Mouse (Mus musculus): Measurements from ENCODE around the gene Bpi. TPM values are rescaled to one million over a fixed set of nuclear protein-coding genes. Genes with fewer than 3 reads are reported as not detected.

Bpi gene
- polyA plus RNA-seq, 1 experiment from 2014 or later, result not detected

GRCm38 (mm10) chr2:158250558-158250957 lies 7.3 kb upstream of the Bpi start:
- Histone ChIP-seq H3K27me3 (ENCODE audit: insufficient read depth, low read length) (no peaks in the 10 kb centered on the region), H3K4me1 (ENCODE audit: insufficient read depth) (0 out of 2 replicates have a peak, but pooled peaks cover 3% of the 10 kb centered on the region), H3K36me3 (ENCODE audit: insufficient read depth) (no peaks in the 10 kb centered on the region), H3K9me3 (ENCODE audit: low read depth, low read length) (no peaks in the 10 kb centered on the region), H3K9ac (no peak overlapping the region), H3K4me2 (no peak overlapping the region), H3K27ac (ENCODE audit: low read depth) (no peak overlapping the region), H3K4me3 (ENCODE audit: low read depth, low read length) (no peak overlapping the region)
- 65% methylated on average over 4 of the region's 4 CpGs for WGBS
- no peak for DNase-seq
- no peak for TF ChIP-seq CTCF (IDR thresholded peaks at IDR 0.05; ENCODE audit: low read depth)
- no peak for ATAC-seq (ENCODE audit: insufficient read depth)

- Histone ChIP-seq H3K4me2 (no peak overlapping the region), H3K9ac (no peak overlapping the region), H3K9me3 (ENCODE audit: low read depth, low read length) (no peaks in the 10 kb centered on the region), H3K27ac (ENCODE audit: low read depth) (no peak overlapping the region), H3K4me3 (ENCODE audit: low read depth, low read length) (no peak overlapping the region), H3K27me3 (ENCODE audit: insufficient read depth, low read length) (no peaks in the 10 kb centered on the region), H3K4me1 (ENCODE audit: insufficient read depth) (peaks cover 11% of the 10 kb centered on the region), H3K36me3 (ENCODE audit: insufficient read depth) (no peaks in the 10 kb centered on the region)
- DNase-seq, result no peak
- no peak for ATAC-seq (ENCODE audit: insufficient read depth)
- 71% methylated on average over 5 of the region's 5 CpGs for WGBS
- no peak for TF ChIP-seq CTCF (IDR thresholded peaks at IDR 0.05; ENCODE audit: low read depth)
Measured at GRCm38 (mm10) chr2:158253806-158254205, 4.1 kb upstream of the Bpi start.

- Histone ChIP-seq H3K36me3 (ENCODE audit: insufficient read depth) (no peaks in the 10 kb centered on the region), H3K27ac (ENCODE audit: low read depth) (peak overlapping the region; percentile 42; the same call in 1 of the 2 replicates), H3K4me3 (ENCODE audit: low read depth, low read length) (no peak overlapping the region), H3K9me3 (ENCODE audit: low read depth, low read length) (no peaks in the 10 kb centered on the region), H3K27me3 (ENCODE audit: insufficient read depth, low read length) (no peaks in the 10 kb centered on the region), H3K4me2 (peak overlapping the region; percentile 11; the same call in 1 of the 2 replicates), H3K9ac (no peak overlapping the region), H3K4me1 (ENCODE audit: insufficient read depth) (peaks cover 11% of the 10 kb centered on the region)
- WGBS, result 7% methylated on average over 5 of the region's 5 CpGs
- TF ChIP-seq CTCF (IDR thresholded peaks at IDR 0.05; ENCODE audit: low read depth), result no peak
- peak; percentile 64 for ATAC-seq (ENCODE audit: insufficient read depth)
- peak; percentile 67 for DNase-seq
Measured at GRCm38 (mm10) chr2:158256894-158257293, 1.0 kb upstream of the Bpi start.

GRCm38 (mm10) chr2:158258781-158259180 lies 887 bp downstream of the Bpi start:
- H3K36me3 ChIP-seq (ENCODE audit: insufficient read depth), result no peaks in the 10 kb centered on the region
- H3K4me1 ChIP-seq (ENCODE audit: insufficient read depth), result peaks cover 11% of the 10 kb centered on the region
- no peaks in the 10 kb centered on the region for H3K9me3 ChIP-seq (ENCODE audit: low read depth, low read length)
- no peak overlapping the region for H3K4me3 ChIP-seq (ENCODE audit: low read depth, low read length)
- no peaks in the 10 kb centered on the region for H3K27me3 ChIP-seq (ENCODE audit: insufficient read depth, low read length)
- 12% methylated on average over 12 of the region's 12 CpGs for WGBS
- H3K27ac ChIP-seq (ENCODE audit: low read depth), result no peak overlapping the region
- peak; percentile 88 for DNase-seq
- H3K9ac ChIP-seq, result no peak overlapping the region
- H3K4me2 ChIP-seq, result peak overlapping the region; percentile 33; the same call in 1 of the 2 replicates
- peak; percentile 64; the same call in 1 of the 2 replicates for ATAC-seq (ENCODE audit: insufficient read depth)
- peak; percentile 88 for TF ChIP-seq CTCF (IDR thresholded peaks at IDR 0.05; ENCODE audit: low read depth)

GRCm38 (mm10) chr2:158259498-158259897 lies 1.6 kb downstream of the Bpi start:
- H3K36me3 ChIP-seq (ENCODE audit: insufficient read depth), result no peaks in the 10 kb centered on the region
- H3K4me1 ChIP-seq (ENCODE audit: insufficient read depth), result peaks cover 11% of the 10 kb centered on the region
- H3K9me3 ChIP-seq (ENCODE audit: low read depth, low read length), result no peaks in the 10 kb centered on the region
- H3K4me2 ChIP-seq, result no peak overlapping the region
- H3K9ac ChIP-seq, result no peak overlapping the region
- 70% methylated on average over 8 of the region's 8 CpGs for WGBS
- no peak for ATAC-seq (ENCODE audit: insufficient read depth)
- H3K4me3 ChIP-seq (ENCODE audit: low read depth, low read length), result no peak overlapping the region
- H3K27me3 ChIP-seq (ENCODE audit: insufficient read depth, low read length), result no peaks in the 10 kb centered on the region
- no peak for DNase-seq
- H3K27ac ChIP-seq (ENCODE audit: low read depth), result no peak overlapping the region
- no peak for TF ChIP-seq CTCF (IDR thresholded peaks at IDR 0.05; ENCODE audit: low read depth)

- DNase-seq (no peak), ATAC-seq (ENCODE audit: insufficient read depth) (no peak)
- no peak overlapping the region for H3K9ac ChIP-seq
- H3K4me3 ChIP-seq (ENCODE audit: low read depth, low read length), result no peak overlapping the region
- H3K36me3 ChIP-seq (ENCODE audit: insufficient read depth), result no peaks in the 10 kb centered on the region
- H3K27me3 ChIP-seq (ENCODE audit: insufficient read depth, low read length), result no peaks in the 10 kb centered on the region
- H3K27ac ChIP-seq (ENCODE audit: low read depth), result no peak overlapping the region
- no peaks in the 10 kb centered on the region for H3K9me3 ChIP-seq (ENCODE audit: low read depth, low read length)
- H3K4me1 ChIP-seq (ENCODE audit: insufficient read depth), result no peaks in the 10 kb centered on the region
- no peak overlapping the region for H3K4me2 ChIP-seq
- TF ChIP-seq CTCF (IDR thresholded peaks at IDR 0.05; ENCODE audit: low read depth), result no peak
- WGBS, result 74% methylated on average over 3 of the region's 3 CpGs
Measured at GRCm38 (mm10) chr2:158264877-158265276, 7.0 kb downstream of the Bpi start.

- H3K4me3 ChIP-seq (ENCODE audit: low read depth, low read length), result no peak overlapping the region
- no peak overlapping the region for H3K4me2 ChIP-seq
- 77% methylated on average over 8 of the region's 8 CpGs for WGBS
- no peak overlapping the region for H3K9ac ChIP-seq
- DNase-seq, result no peak
- no peaks in the 10 kb centered on the region for H3K4me1 ChIP-seq (ENCODE audit: insufficient read depth)
- H3K27ac ChIP-seq (ENCODE audit: low read depth), result no peak overlapping the region
- no peak for TF ChIP-seq CTCF (IDR thresholded peaks at IDR 0.05; ENCODE audit: low read depth)
- H3K36me3 ChIP-seq (ENCODE audit: insufficient read depth), result no peaks in the 10 kb centered on the region
- no peaks in the 10 kb centered on the region for H3K9me3 ChIP-seq (ENCODE audit: low read depth, low read length)
- ATAC-seq (ENCODE audit: insufficient read depth), result no peak
- H3K27me3 ChIP-seq (ENCODE audit: insufficient read depth, low read length), result no peaks in the 10 kb centered on the region
Measured at GRCm38 (mm10) chr2:158270017-158270416, 12.1 kb downstream of the Bpi start.

- DNase-seq (peak; percentile 21), ATAC-seq (ENCODE audit: insufficient read depth) (no peak)
- Histone ChIP-seq H3K36me3 (ENCODE audit: insufficient read depth) (no peaks in the 10 kb centered on the region), H3K4me1 (ENCODE audit: insufficient read depth) (no peaks in the 10 kb centered on the region), H3K9ac (no peak overlapping the region), H3K27me3 (ENCODE audit: insufficient read depth, low read length) (no peaks in the 10 kb centered on the region), H3K4me3 (ENCODE audit: low read depth, low read length) (no peak overlapping the region), H3K9me3 (ENCODE audit: low read depth, low read length) (no peaks in the 10 kb centered on the region), H3K4me2 (no peak overlapping the region), H3K27ac (ENCODE audit: low read depth) (0 out of 2 replicates have a peak overlapping the region, but pooled peaks have one; percentile 27)
- no peak for TF ChIP-seq CTCF (IDR thresholded peaks at IDR 0.05; ENCODE audit: low read depth)
- WGBS, result 15% methylated on average over 2 of the region's 2 CpGs
Measured at GRCm38 (mm10) chr2:158273646-158274045, 15.8 kb downstream of the Bpi start.
